Mouse (Mus musculus): ENCODE results near the gene Cryba4. TPM values are rescaled to one million over a fixed set of nuclear protein-coding genes. Genes with fewer than 3 reads are reported as not detected.

Gene Cryba4
- polyA plus RNA-seq, 1 experiment = 0.61 TPM

DNA sequence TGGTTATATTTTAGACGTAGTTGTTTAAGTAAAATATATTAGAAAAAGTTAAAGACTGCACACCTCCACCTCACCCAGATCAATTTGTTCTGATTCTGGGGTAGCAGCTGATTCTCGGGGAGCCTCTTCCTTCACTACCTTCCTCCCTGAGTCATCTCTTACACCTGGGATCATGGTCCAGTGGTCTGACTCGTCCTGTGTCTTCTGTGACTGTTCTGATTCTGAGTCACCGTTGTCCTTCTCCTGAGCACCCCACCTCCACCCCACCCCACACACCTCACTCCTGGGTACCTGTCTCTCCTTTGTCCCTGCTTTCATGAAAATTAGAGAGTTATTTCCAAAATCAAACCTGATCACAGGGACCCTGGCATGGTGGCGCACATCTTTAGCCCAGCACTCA is 12.8 kb upstream of the Cryba4 start:
- no peaks in the 10 kb centered on the region for H3K27me3 ChIP-seq (ENCODE audit: control insufficient read depth, insufficient read depth, low read length)
- H3K27ac ChIP-seq (ENCODE audit: control insufficient read depth, insufficient read depth, low read depth, low read length) = no peak overlapping the region

DNA sequence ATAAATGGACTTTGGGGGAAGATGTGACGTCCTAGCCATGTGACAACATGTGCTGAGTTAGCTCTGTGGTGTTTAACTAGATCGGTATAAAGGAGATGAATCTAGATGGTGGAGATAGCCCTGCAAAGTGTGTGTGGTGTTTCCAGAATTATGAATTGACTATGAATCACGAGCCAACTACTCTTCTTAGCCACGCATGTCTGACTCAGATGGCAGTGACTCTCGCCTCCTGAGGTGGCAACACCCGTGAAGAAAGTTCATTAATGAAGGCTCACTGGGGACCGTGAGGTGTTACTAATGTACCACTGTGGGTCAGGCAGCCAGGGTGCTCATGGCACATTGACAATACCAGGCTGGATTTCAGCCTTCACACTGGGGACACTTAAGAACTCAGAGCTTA is 11.8 kb upstream of the Cryba4 start:
- TF ChIP-seq CTCF (IDR thresholded peaks at IDR 0.05; ENCODE audit: control insufficient read depth, insufficient read depth, insufficient replicate concordance, low read depth, low read length) = no peak
- TF ChIP-seq POLR2A (IDR thresholded peaks at IDR 0.05; ENCODE audit: control insufficient read depth, low read depth, low read length) = no peak
- H3K4me1 ChIP-seq (ENCODE audit: control insufficient read depth, insufficient read depth, low read length) = peaks cover 5% of the 10 kb centered on the region; the same call in 1 of the 2 replicates
- no peak overlapping the region for H3K4me3 ChIP-seq (ENCODE audit: control insufficient read depth, low read depth, low read length)
- no peaks in the 10 kb centered on the region for H3K27me3 ChIP-seq (ENCODE audit: control insufficient read depth, insufficient read depth, low read length)
- no peaks in the 10 kb centered on the region for H3K36me3 ChIP-seq (ENCODE audit: control insufficient read depth, insufficient read depth, low read length)
- no peak overlapping the region for H3K27ac ChIP-seq (ENCODE audit: control insufficient read depth, insufficient read depth, low read depth, low read length)

More for the DNA sequence above, 12.8 kb upstream of the Cryba4 start:
- Histone ChIP-seq H3K4me1 (ENCODE audit: control insufficient read depth, insufficient read depth, low read length) (peaks cover 8% of the 10 kb centered on the region; the same call in 1 of the 2 replicates), H3K36me3 (ENCODE audit: control insufficient read depth, insufficient read depth, low read length) (no peaks in the 10 kb centered on the region), H3K4me3 (ENCODE audit: control insufficient read depth, low read depth, low read length) (no peak overlapping the region)
- no peak for TF ChIP-seq POLR2A (IDR thresholded peaks at IDR 0.05; ENCODE audit: control insufficient read depth, low read depth, low read length)
- TF ChIP-seq CTCF (IDR thresholded peaks at IDR 0.05; ENCODE audit: control insufficient read depth, insufficient read depth, insufficient replicate concordance, low read depth, low read length) = no peak

DNA sequence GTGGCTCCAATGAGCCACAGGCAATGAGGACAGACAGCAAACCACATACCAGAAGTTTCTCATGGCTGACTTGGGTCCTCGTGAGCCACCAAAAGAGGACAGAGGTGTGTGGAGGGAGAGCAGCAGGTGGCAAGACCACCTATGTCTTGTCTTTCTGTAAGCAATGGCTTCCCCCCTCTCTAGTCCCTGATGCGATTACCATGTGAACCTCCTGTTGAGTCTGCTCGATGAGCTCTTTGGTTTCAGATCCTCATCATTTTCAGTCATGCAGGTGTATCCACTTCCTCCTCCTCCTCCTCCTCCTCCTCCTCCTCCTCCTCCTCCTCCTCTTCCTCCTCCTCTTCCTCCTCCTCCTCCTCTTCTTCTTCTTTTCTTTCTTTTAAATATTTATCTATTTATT is 8.5 kb upstream of the Cryba4 start:
- TF ChIP-seq POLR2A (IDR thresholded peaks at IDR 0.05; ENCODE audit: control insufficient read depth, low read depth, low read length) (no peak), CTCF (IDR thresholded peaks at IDR 0.05; ENCODE audit: control insufficient read depth, insufficient read depth, insufficient replicate concordance, low read depth, low read length) (no peak)
- Histone ChIP-seq H3K4me1 (ENCODE audit: control insufficient read depth, insufficient read depth, low read length) (peaks cover 3% of the 10 kb centered on the region; the same call in 1 of the 2 replicates), H3K27ac (ENCODE audit: control insufficient read depth, insufficient read depth, low read depth, low read length) (no peak overlapping the region), H3K36me3 (ENCODE audit: control insufficient read depth, insufficient read depth, low read length) (no peaks in the 10 kb centered on the region), H3K27me3 (ENCODE audit: control insufficient read depth, insufficient read depth, low read length) (no peaks in the 10 kb centered on the region), H3K4me3 (ENCODE audit: control insufficient read depth, low read depth, low read length) (no peak overlapping the region)

DNA sequence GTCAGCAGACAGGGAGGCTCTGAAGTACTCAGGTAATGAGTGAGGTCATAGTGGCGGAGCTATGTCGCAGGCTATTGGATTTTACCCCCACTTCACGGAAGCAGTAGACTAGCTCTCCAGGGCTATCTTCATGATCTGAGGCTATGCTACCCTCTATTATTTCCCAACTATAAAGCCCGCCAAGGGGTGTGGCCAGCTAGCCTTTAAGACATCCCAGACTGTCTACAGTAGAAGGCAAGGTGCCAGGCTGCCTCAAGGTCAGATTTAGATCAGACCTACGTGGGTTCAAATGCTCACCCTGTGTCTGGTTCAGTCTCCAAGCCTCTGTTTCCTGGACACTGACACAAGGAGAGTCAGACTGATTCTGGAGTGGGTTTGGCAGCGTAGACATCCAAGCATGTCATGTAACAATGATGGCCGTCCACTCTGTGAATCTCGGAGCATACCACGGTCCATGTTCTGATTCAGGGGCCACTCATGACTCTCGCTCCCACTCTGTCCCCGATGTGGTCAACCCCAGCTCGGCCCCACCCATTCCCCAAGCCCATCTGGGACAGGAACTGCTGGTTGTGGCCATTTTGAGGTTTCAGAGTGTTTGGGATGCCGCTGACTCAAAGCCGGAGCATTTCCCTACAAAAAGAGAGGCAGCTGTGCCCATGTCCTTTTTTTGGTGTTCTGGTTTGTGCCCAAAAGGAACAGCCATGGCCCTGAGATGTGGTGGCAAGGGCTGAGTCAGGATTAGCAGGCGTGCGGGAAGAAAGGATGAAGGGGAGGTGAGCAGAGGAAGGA is 7.7 kb upstream of the Cryba4 start:
- no peaks in the 10 kb centered on the region for H3K27me3 ChIP-seq (ENCODE audit: control insufficient read depth, insufficient read depth, low read length)
- no peak for TF ChIP-seq CTCF (IDR thresholded peaks at IDR 0.05; ENCODE audit: control insufficient read depth, insufficient read depth, insufficient replicate concordance, low read depth, low read length)
- no peak for TF ChIP-seq POLR2A (IDR thresholded peaks at IDR 0.05; ENCODE audit: control insufficient read depth, low read depth, low read length)
- H3K27ac ChIP-seq (ENCODE audit: control insufficient read depth, insufficient read depth, low read depth, low read length) = no peak overlapping the region
- no peaks in the 10 kb centered on the region for H3K36me3 ChIP-seq (ENCODE audit: control insufficient read depth, insufficient read depth, low read length)
- no peak overlapping the region for H3K4me3 ChIP-seq (ENCODE audit: control insufficient read depth, low read depth, low read length)
- H3K4me1 ChIP-seq (ENCODE audit: control insufficient read depth, insufficient read depth, low read length) = no peaks in the 10 kb centered on the region

DNA sequence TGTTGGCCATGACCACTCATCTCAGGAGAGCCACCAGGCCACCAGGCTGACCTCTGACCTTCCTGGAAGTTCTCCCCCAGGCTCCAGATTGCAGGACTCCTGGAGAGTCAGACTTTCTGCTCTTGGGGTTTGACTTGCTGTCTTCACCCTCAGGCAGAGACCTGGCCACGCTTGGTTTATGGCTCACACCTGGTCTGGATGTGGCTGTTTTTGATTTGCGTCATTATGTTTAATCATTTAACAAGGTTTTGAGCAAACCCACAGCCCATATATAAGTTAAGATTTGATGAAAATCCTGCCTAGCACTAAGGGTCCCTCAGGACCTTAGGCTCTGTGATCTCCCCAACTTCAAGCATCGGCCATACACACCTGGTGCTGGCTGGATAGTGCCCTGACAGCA is 5.6 kb upstream of the Cryba4 start:
- no peak overlapping the region for H3K4me3 ChIP-seq (ENCODE audit: control insufficient read depth, low read depth, low read length)
- no peak overlapping the region for H3K27ac ChIP-seq (ENCODE audit: control insufficient read depth, insufficient read depth, low read depth, low read length)
- TF ChIP-seq POLR2A (IDR thresholded peaks at IDR 0.05; ENCODE audit: control insufficient read depth, low read depth, low read length) (no peak), CTCF (IDR thresholded peaks at IDR 0.05; ENCODE audit: control insufficient read depth, insufficient read depth, insufficient replicate concordance, low read depth, low read length) (no peak)
- no peaks in the 10 kb centered on the region; the same call in 1 of the 2 replicates for H3K4me1 ChIP-seq (ENCODE audit: control insufficient read depth, insufficient read depth, low read length)
- no peaks in the 10 kb centered on the region for H3K36me3 ChIP-seq (ENCODE audit: control insufficient read depth, insufficient read depth, low read length)
- no peaks in the 10 kb centered on the region for H3K27me3 ChIP-seq (ENCODE audit: control insufficient read depth, insufficient read depth, low read length)

DNA sequence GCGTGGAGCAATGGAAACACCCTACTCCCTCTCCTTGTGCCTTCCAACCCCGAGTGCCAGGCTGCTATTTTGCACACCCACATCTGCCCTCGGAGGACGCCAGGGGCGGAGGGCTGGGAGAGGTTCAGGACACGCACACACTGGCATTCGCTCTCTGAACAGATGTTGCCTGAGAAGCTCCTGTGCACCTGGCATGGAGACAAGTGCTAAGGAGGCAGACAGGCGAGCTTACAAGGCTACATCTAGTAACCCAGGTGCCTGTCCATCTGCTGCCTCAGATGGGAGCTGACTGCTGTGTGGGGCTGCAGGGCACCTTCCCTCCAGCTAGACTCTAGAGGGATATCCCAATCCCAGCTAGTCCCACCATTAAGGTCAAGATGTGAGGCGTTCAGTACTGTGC is 4.1 kb upstream of the Cryba4 start:
- TF ChIP-seq POLR2A (IDR thresholded peaks at IDR 0.05; ENCODE audit: control insufficient read depth, low read depth, low read length) = no peak
- no peak for TF ChIP-seq CTCF (IDR thresholded peaks at IDR 0.05; ENCODE audit: control insufficient read depth, insufficient read depth, insufficient replicate concordance, low read depth, low read length)

DNA sequence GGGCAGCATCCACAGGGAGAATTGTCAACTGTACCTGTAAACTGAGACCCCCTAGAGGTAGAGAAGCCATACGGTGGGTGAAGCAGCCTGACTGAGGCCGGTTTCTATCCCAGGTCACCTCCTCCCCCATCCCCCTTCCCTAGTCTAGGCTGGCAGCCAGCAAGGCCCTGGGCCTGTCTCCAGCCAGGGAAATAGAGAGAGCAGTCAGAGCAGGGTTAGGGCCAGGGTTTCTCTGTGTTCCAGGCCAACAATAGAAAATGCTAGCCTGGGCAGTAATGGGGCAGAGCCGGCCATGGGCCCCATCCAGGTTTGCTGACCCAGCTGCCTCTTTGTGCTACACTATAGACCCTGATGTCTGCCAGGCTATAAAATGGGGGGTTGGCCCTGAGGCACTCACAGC is 3.1 kb upstream of the Cryba4 start, which contains the start of gene Crybb1:
Crybb1 (plus strand) TSS at position 390 of the 400 bp plus-strand sequence.
- Histone ChIP-seq H3K4me3 (ENCODE audit: control insufficient read depth, low read depth, low read length) (no peak within 1 kb of the TSS), H3K27me3 (ENCODE audit: control insufficient read depth, insufficient read depth, low read length) (no peaks in the 10 kb centered on the region), H3K36me3 (ENCODE audit: control insufficient read depth, insufficient read depth, low read length) (no peaks in the 10 kb centered on the region), H3K4me1 (ENCODE audit: control insufficient read depth, insufficient read depth, low read length) (no peaks in the 10 kb centered on the region; the same call in 1 of the 2 replicates), H3K27ac (ENCODE audit: control insufficient read depth, insufficient read depth, low read depth, low read length) (no peak within 1 kb of the TSS; the same call in 1 of the 2 replicates)
- TF ChIP-seq POLR2A (IDR thresholded peaks at IDR 0.05; ENCODE audit: control insufficient read depth, low read depth, low read length) (no peak), CTCF (IDR thresholded peaks at IDR 0.05; ENCODE audit: control insufficient read depth, insufficient read depth, insufficient replicate concordance, low read depth, low read length) (no peak)

More for the DNA sequence above, 4.1 kb upstream of the Cryba4 start:
- Histone ChIP-seq H3K27ac (ENCODE audit: control insufficient read depth, insufficient read depth, low read depth, low read length) (no peak overlapping the region), H3K36me3 (ENCODE audit: control insufficient read depth, insufficient read depth, low read length) (no peaks in the 10 kb centered on the region), H3K4me1 (ENCODE audit: control insufficient read depth, insufficient read depth, low read length) (no peaks in the 10 kb centered on the region; the same call in 1 of the 2 replicates), H3K27me3 (ENCODE audit: control insufficient read depth, insufficient read depth, low read length) (no peaks in the 10 kb centered on the region), H3K4me3 (ENCODE audit: control insufficient read depth, low read depth, low read length) (no peak overlapping the region)
